Mouse (Mus musculus) midbrain, embryonic 14.5 days (tissue): ENCODE data around the gene Tekt5. TPM values are rescaled to one million over a fixed set of nuclear protein-coding genes. Genes with fewer than 3 reads are reported as not detected.

Source experiments
- ATAC-seq: fragments of 200-750 bp; cut with Nextera tagmentation; 2 replicates; pipeline ENCODE4 v1.8.0; 2017; ENCODE audit warnings: moderate number of reproducible peaks, moderate library complexity; ENCODE audit not compliant: low FRiP score, low TSS enrichment
- DNase-seq: peaks from one replicate; pipeline ENCODE4 v3.0.0-alpha.2; 2015
- H3K27ac ChIP-seq: fragments of 300-500 bp; sonication (generic); replicated peaks from 2 replicates; pipeline ENCODE4 v1.5.1; 2014; ENCODE audit warnings: mild to moderate bottlenecking, low read depth, low read length, moderate library complexity
- H3K27me3 ChIP-seq: fragments of 300-500 bp; sonication (generic); 2 replicates; pipeline ENCODE4 v1.6.1; 2014; ENCODE audit warnings: low read length, control low read depth, mixed read lengths; ENCODE audit not compliant: control insufficient read depth, insufficient read depth
- H3K36me3 ChIP-seq: fragments of 300-500 bp; sonication (generic); 2 replicates; pipeline ENCODE4 v1.6.1; 2014; ENCODE audit warnings: low read length, control low read depth; ENCODE audit not compliant: control insufficient read depth, insufficient read depth
- H3K4me1 ChIP-seq: fragments of 300-500 bp; sonication (generic); 2 replicates; pipeline ENCODE4 v1.6.1; 2014; ENCODE audit warnings: mild to moderate bottlenecking, antibody characterized with exemption, low read length, control low read depth; ENCODE audit not compliant: control insufficient read depth, insufficient read depth
- H3K4me2 ChIP-seq: fragments of 300-500 bp; sonication (generic); 2 replicates; pipeline ENCODE4 v1.6.1; 2014; ENCODE audit warnings: mild to moderate bottlenecking, low read length, moderate library complexity
- H3K4me3 ChIP-seq: fragments of 300-500 bp; sonication (generic); replicated peaks from 2 replicates; pipeline ENCODE4 v1.5.1; 2014; ENCODE audit warnings: low read depth, low read length
- H3K9ac ChIP-seq: fragments of 300-500 bp; sonication (generic); replicated peaks from 2 replicates; pipeline ENCODE4 v1.6.1; 2014; ENCODE audit warnings: mild to moderate bottlenecking, low read length, moderate library complexity
- H3K9me3 ChIP-seq: fragments of 300-500 bp; sonication (generic); 2 replicates; pipeline ENCODE4 v1.6.1; 2016; ENCODE audit warnings: low read length, control low read depth, mixed read lengths; ENCODE audit not compliant: control insufficient read depth
- WGBS: fragments of 180-500 bp; shearing (Covaris S2); extraction: QIAGEN DNeasy Blood & Tissue Kit; methylation state at CpG from one replicate; pipeline ENCODE4 v1.1.7; 2014; 5-methylcytosine and 5-hydroxymethylcytosine counted together
- polyA plus RNA-seq: library from polyadenylated mRNA; unstranded; fragments of >200 nt; fragmentation: Nextera tagmentation; extraction: Ambion mirVana; gene quantifications from 2 replicates; pipeline ENCODE4 v1.2.1, GENCODE M21; 2014

The Tekt5 gene
- polyA plus RNA-seq, 1 experiment from 2014 or later, result 7.2 TPM

DNA sequence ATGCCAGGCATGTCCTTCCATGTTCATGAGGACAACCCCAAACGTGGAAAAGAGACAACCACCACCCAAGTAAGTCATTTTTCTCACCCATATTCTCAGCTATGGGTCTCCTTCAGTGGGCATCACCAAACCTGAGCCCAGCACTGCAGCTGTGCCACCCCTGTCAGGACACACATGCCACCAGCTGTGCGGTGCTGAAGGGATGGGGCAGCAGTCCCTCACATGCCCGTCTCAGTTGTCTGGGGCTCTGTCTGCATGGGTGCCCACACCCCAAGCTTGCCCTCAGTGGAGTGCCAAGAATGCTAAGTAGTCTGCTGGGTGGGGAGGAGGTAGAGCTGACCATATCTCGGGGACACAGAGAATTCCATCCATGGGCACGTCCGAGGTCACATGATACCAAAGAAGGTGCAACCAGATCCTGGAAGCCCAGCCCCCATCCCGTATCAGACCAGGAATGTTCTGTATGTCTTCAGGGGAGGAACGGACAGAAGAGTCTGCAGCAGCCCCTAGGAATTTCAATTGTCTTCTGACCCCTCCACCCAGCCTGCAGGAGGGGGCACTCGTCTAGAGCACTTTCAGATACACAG lies 44.1 kb downstream of the Tekt5 start:
- H3K4me3 ChIP-seq, result no peak overlapping the region
- 68% methylated on average over 9 of the region's 9 CpGs for WGBS
- H3K9ac ChIP-seq, result no peak overlapping the region
- no peak overlapping the region for H3K4me2 ChIP-seq
- H3K4me1 ChIP-seq, result no peaks in the 10 kb centered on the region
- no peaks in the 10 kb centered on the region for H3K27me3 ChIP-seq
- no peaks in the 10 kb centered on the region for H3K36me3 ChIP-seq
- H3K27ac ChIP-seq, result no peak overlapping the region
- no peak for ATAC-seq
- H3K9me3 ChIP-seq, result no peaks in the 10 kb centered on the region
- DNase-seq, result no peak

DNA sequence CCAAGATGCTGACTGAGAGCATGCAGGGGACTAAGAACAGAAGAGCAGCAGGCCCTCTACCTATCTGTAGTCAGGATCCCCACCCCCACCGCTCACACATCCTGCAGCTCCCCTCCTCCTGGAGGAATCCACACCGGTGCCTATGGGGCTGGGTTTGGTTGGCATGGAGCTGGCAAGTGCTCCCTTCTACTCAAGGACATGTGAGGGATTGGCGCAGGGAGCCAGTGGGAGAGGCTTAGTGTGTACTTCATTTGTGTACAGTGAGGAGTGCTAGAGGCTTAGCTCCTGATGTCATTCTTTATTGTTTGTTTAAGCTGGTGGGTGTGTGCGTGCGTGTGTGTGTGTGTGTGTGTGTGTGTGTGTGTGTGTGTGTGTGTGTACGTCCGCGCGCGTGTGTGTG lies 45.4 kb downstream of the Tekt5 start:
- DNase-seq, result no peak
- H3K9me3 ChIP-seq, result no peaks in the 10 kb centered on the region
- H3K27ac ChIP-seq, result no peak overlapping the region
- no peak overlapping the region for H3K4me2 ChIP-seq
- no peak for ATAC-seq
- no peak overlapping the region for H3K9ac ChIP-seq
- H3K36me3 ChIP-seq, result no peaks in the 10 kb centered on the region
- 81% methylated on average over 10 of the region's 10 CpGs for WGBS
- no peaks in the 10 kb centered on the region for H3K27me3 ChIP-seq
- H3K4me1 ChIP-seq, result no peaks in the 10 kb centered on the region
- H3K4me3 ChIP-seq, result no peak overlapping the region

DNA sequence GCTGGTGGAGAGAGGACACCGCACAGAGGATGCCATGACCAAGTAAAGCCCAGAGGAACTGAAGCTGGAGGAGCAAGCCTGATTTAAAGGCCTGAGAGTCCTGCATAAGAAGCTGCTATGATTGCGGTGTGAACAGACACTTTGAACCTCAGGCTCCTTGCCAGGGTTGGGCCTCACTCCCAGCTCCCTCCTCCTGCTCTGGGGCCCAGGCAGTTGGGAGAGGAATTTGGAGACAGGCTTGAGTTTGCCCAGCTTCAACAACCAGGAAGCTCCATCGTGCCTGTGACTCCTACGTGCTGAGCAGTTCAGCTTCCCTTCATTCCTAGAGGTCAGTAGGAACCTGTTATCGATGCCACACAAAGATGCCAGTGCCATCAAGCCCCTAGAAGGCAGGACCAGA lies 45.9 kb downstream of the Tekt5 start:
- Histone ChIP-seq H3K9me3 (no peaks in the 10 kb centered on the region), H3K36me3 (no peaks in the 10 kb centered on the region), H3K27me3 (no peaks in the 10 kb centered on the region), H3K4me2 (no peak overlapping the region), H3K27ac (no peak overlapping the region), H3K4me1 (no peaks in the 10 kb centered on the region), H3K4me3 (no peak overlapping the region), H3K9ac (no peak overlapping the region)
- ATAC-seq, result no peak
- DNase-seq, result no peak
- WGBS, result 85% methylated on average over 5 of the region's 5 CpGs

DNA sequence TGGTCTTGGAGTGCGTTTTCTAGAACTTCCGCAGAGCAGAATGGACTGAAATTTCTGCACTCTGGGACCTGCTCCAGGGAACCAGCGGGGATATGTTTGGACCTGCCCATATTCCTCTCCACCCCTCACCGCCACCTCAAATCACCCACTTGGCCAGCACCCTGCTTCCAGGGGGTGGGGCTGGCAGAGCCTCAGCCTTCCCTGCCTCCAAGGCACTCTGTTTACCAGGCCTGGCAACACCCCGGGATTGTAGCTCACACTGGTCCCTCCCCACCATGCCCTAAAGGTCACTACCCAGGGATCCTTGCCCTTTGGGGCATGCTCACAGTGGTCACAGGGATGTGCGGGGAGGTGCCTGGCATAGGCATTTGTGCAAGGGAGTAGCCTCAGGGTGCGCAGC lies 47.7 kb downstream of the Tekt5 start:
- no peaks in the 10 kb centered on the region for H3K4me1 ChIP-seq
- no peak overlapping the region for H3K4me3 ChIP-seq
- H3K27ac ChIP-seq, result no peak overlapping the region
- H3K27me3 ChIP-seq, result no peaks in the 10 kb centered on the region
- DNase-seq (no peak), ATAC-seq (no peak)
- WGBS, result 93% methylated on average over 7 of the region's 7 CpGs
- H3K9me3 ChIP-seq, result no peaks in the 10 kb centered on the region
- H3K9ac ChIP-seq, result no peak overlapping the region
- no peak overlapping the region for H3K4me2 ChIP-seq
- H3K36me3 ChIP-seq, result no peaks in the 10 kb centered on the region

DNA sequence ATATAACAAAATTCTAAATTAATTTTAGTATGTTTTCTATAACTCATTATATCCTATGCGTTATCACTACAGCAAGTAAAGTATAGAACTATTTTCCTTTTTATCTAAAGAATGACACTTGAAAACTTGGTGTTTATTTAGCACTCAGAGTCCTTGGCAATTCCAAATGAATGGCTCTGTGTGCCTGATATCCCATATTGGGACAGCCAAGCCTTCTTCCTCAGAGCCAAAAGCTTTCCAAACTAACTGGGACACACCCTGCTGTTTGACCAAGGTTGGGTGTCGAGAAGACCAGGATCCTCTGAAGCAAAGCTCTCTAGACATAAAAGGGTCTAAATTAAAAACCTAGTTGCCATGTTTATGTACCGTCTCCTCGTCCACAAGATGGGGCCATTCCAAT lies 54.2 kb downstream of the Tekt5 start:
- ATAC-seq (no peak), DNase-seq (no peak)
- Histone ChIP-seq H3K27me3 (no peaks in the 10 kb centered on the region), H3K4me1 (no peaks in the 10 kb centered on the region), H3K4me2 (no peak overlapping the region), H3K27ac (no peak overlapping the region), H3K9ac (no peak overlapping the region), H3K36me3 (no peaks in the 10 kb centered on the region), H3K9me3 (no peaks in the 10 kb centered on the region), H3K4me3 (no peak overlapping the region)
- 77% methylated on average over 4 of the region's 4 CpGs for WGBS

DNA sequence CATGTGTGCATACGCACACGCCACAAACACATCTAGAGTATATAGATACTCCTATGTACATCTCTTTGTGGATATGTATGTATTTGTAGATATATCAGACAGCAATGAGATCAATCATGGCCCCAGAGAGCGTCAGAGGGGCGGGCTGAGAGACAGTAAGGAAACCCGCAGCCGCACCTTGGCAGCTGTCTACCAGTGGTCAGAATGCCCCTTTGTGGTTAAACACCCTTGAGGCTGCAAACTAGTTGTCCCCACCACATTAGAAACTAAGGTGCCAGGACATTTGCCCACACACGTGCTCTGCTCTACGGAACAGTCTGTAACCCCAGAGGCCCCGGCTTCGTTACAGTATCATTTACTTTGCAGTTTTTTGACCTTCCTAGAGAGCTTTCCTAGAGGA lies 55.4 kb downstream of the Tekt5 start:
- H3K9ac ChIP-seq, result no peak overlapping the region

DNA sequence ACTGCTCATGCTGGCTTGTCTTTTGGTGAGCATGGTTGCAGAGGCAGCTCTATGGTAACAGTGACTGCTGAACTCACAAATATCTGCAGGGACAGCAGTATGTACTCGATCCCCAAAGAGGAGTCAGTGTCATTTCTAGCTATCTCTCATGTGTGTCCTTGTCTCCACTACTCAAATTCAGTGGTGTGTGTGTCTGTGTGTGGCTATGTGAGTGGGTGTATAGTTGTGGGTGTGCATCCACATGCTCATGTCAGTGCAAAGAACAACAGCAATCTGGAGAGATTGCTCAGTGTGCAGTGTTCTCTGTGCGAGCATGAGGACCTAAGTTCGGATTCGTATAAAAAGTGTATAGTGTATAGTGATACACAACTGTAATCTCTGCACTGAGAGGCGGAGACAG lies 56.7 kb downstream of the Tekt5 start:
- H3K9ac ChIP-seq, result no peak overlapping the region
- H3K4me2 ChIP-seq, result no peak overlapping the region
- no peaks in the 10 kb centered on the region for H3K36me3 ChIP-seq
- DNase-seq (no peak), ATAC-seq (no peak)
- no peaks in the 10 kb centered on the region for H3K27me3 ChIP-seq
- no peaks in the 10 kb centered on the region for H3K9me3 ChIP-seq
- no peaks in the 10 kb centered on the region for H3K4me1 ChIP-seq
- whole genome bisulfite sequencing, result 95% methylated on average over 5 of the region's 5 CpGs
- H3K4me3 ChIP-seq, result no peak overlapping the region
- no peak overlapping the region for H3K27ac ChIP-seq

More for the DNA sequence above, 55.4 kb downstream of the Tekt5 start:
- no peak for ATAC-seq
- H3K27me3 ChIP-seq, result no peaks in the 10 kb centered on the region
- no peaks in the 10 kb centered on the region for H3K9me3 ChIP-seq
- no peaks in the 10 kb centered on the region for H3K36me3 ChIP-seq
- H3K4me3 ChIP-seq, result no peak overlapping the region
- H3K4me2 ChIP-seq, result no peak overlapping the region
- no peak overlapping the region for H3K27ac ChIP-seq
- DNase-seq, result no peak
- H3K4me1 ChIP-seq, result no peaks in the 10 kb centered on the region
- 93% methylated on average over 10 of the region's 10 CpGs for WGBS

DNA sequence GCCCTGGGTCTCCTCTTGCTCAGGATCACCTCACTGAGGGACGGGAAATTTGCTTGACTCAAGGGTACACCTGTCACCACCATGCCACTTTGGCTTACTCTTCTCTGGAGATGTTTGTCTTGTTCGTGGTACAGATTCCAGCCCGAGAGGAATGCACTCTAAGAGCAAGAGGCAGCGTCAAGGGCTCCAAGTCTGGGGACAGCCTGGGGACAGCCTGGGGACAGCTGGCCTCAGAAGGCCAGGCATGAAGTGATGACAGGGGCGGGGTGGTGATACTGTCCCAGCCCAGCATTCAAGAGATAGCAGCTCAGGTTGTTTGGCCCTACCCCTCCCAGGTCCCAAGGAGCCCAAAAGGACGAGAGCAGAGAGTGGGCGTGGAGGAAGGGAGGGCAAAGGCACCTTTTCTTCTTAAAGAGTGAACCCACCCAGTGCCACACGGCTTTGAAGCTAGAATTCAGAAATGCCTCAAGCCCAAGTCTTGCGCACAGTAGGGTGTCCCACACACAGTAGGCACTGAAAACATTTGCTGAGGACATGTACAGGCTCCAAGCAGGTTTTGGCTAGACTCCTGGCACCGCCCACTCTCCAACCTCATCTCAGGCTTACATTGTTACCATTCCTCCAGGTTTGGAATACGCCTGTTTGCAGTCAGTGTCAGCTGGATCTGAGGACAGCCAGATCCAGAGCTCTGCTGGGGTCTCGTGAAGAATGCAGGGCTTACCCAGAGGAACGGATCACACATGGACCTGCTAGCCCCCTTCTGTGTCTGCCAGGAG lies 57.7 kb downstream of the Tekt5 start:
- Histone ChIP-seq H3K4me3 (no peak overlapping the region), H3K27me3 (no peaks in the 10 kb centered on the region), H3K9ac (no peak overlapping the region), H3K27ac (no peak overlapping the region), H3K4me1 (no peaks in the 10 kb centered on the region), H3K9me3 (no peaks in the 10 kb centered on the region), H3K36me3 (no peaks in the 10 kb centered on the region), H3K4me2 (no peak overlapping the region)
- 86% methylated on average over 13 of the region's 13 CpGs for WGBS
- no peak for ATAC-seq
- DNase-seq, result no peak
